Mouse (Mus musculus) heart, embryonic 11.5 days (tissue): ENCODE measurements at regions not wholly inside any gene's neighbourhood (a gene's known extent, or its start where the extent isn't known, plus 50 kb on each side); places are given as distances from the start of the nearest gene placed in this dataset.

Experiments
- ATAC-seq: fragments of 200-750 bp; cut with Nextera tagmentation; replicated peaks from 2 replicates; pipeline ENCODE4 v1.8.0; 2017; ENCODE audit warnings: moderate library complexity; ENCODE audit not compliant: insufficient number of reproducible peaks, low FRiP score, low TSS enrichment
- H3K27ac ChIP-seq: fragments of 300-500 bp; sonication (generic); 2 replicates; pipeline ENCODE4 v1.5.1; 2014; ENCODE audit warnings: mild to moderate bottlenecking, low read depth, low read length
- H3K27me3 ChIP-seq: fragments of 300-500 bp; sonication (generic); 2 replicates; pipeline ENCODE4 v1.6.1; 2014; ENCODE audit warnings: mild to moderate bottlenecking, low read length, mixed read lengths; ENCODE audit not compliant: control insufficient read depth, insufficient read depth
- H3K36me3 ChIP-seq: fragments of 300-500 bp; sonication (generic); 2 replicates; pipeline ENCODE4 v1.6.1; 2014; ENCODE audit warnings: mild to moderate bottlenecking, low read length, moderate library complexity, mixed read lengths; ENCODE audit not compliant: control insufficient read depth, insufficient read depth
- H3K4me1 ChIP-seq: fragments of 300-500 bp; sonication (generic); 2 replicates; pipeline ENCODE4 v1.6.1; 2014; ENCODE audit warnings: low read length; ENCODE audit not compliant: control insufficient read depth, insufficient read depth
- H3K4me2 ChIP-seq: fragments of 300-500 bp; sonication (generic); 2 replicates; pipeline ENCODE4 v1.6.1; 2014; ENCODE audit warnings: mild to moderate bottlenecking, moderate library complexity
- H3K4me3 ChIP-seq: fragments of 300-500 bp; sonication (generic); 2 replicates; pipeline ENCODE4 v1.5.1; 2014; ENCODE audit warnings: low read depth, low read length
- H3K9ac ChIP-seq: fragments of 300-500 bp; sonication (generic); 2 replicates; pipeline ENCODE4 v1.6.1; 2014; ENCODE audit warnings: mild to moderate bottlenecking, low read depth, low read length, moderate library complexity
- H3K9me3 ChIP-seq: fragments of 300-500 bp; sonication (generic); replicated peaks from 2 replicates; pipeline ENCODE4 v1.6.1; 2016; ENCODE audit warnings: low read length; ENCODE audit not compliant: control insufficient read depth
- WGBS: fragments of 180-500 bp; shearing (Covaris S2); extraction: QIAGEN DNeasy Blood & Tissue Kit; methylation state at CpG from one replicate; pipeline ENCODE4 v1.1.7; 2014; ENCODE audit not compliant: insufficient replicate concordance; 5-methylcytosine and 5-hydroxymethylcytosine counted together

DNA sequence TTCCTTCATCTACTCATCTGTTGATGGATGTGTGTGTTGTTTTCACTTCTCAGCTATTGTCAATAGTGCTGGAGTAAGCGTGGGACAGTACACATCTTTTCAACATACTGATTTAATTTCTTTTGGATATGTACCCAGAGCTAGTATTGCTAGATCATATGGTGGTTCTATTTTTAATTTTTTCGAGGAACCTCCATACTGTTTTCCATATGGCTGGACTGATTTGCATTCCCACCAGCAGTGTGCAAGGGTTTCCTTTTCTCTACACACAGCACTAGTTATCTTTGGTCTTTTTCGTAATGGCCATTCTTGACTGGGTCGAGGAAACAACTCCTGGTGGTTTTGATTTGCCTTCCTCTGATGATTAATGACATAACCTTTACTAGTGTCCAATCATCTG, 943.0 kb downstream of the Gsdmc2 start:
- no peaks in the 10 kb centered on the region for H3K9me3 ChIP-seq
- no peaks in the 10 kb centered on the region for H3K27me3 ChIP-seq
- no peak overlapping the region for H3K27ac ChIP-seq
- no peak overlapping the region for H3K9ac ChIP-seq
- H3K4me3 ChIP-seq = no peak overlapping the region
- ATAC-seq = no peak
- H3K4me2 ChIP-seq = no peak overlapping the region
- H3K36me3 ChIP-seq = no peaks in the 10 kb centered on the region
- 75% methylated on average over 4 of the region's 4 CpGs for WGBS
- H3K4me1 ChIP-seq = no peaks in the 10 kb centered on the region

DNA sequence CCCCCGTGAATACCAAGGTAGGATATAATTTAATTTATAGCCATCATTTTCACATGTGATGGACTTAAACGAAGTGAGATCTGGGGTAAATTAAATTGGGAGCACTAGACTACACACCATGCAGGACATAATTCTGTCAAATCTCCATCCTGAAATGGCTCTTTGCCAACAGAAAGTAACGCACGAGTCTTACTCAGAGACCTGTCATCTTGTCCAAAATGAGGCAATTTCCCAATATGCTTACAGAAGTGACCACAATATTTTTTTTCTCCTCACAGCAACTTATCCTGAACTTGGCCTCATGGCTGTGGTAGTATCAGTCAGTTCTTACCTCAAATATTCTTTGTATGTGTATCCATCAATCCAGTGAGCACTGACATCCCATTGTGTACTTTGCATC, 955.2 kb downstream of the Gsdmc2 start:
- H3K4me2 ChIP-seq = no peak overlapping the region
- ATAC-seq = no peak
- H3K4me3 ChIP-seq = no peak overlapping the region
- H3K4me1 ChIP-seq = no peaks in the 10 kb centered on the region
- no peaks in the 10 kb centered on the region for H3K36me3 ChIP-seq
- no peak overlapping the region for H3K27ac ChIP-seq
- H3K9ac ChIP-seq = no peak overlapping the region
- H3K9me3 ChIP-seq = no peaks in the 10 kb centered on the region
- WGBS = 79% methylated on average over 4 of the region's 4 CpGs
- no peaks in the 10 kb centered on the region for H3K27me3 ChIP-seq

DNA sequence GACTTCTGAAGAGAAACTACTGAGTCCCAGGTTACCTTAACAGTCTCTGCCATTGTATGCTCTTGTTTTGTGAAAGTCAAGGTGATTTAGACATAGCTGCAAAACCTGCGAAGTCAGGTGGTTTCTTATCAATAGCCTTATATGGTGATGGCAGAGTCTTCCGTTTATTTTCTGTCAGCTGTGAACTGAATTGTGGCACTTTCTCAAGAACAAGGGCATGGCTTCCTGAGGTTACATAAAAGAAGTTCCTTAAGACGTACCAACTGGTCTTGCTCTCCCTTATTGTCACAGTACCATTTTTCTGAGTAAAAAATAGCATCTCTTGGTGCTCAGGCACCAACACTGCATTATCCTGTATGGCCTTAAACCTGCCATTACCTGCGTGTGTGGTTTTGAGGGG, 959.6 kb downstream of the Gsdmc2 start:
- Histone ChIP-seq H3K36me3 (no peaks in the 10 kb centered on the region), H3K4me3 (no peak overlapping the region), H3K4me1 (no peaks in the 10 kb centered on the region), H3K27me3 (no peaks in the 10 kb centered on the region), H3K9me3 (no peaks in the 10 kb centered on the region), H3K4me2 (no peak overlapping the region), H3K27ac (no peak overlapping the region), H3K9ac (no peak overlapping the region)
- ATAC-seq = no peak
- 77% methylated on average over 4 of the region's 4 CpGs for WGBS

DNA sequence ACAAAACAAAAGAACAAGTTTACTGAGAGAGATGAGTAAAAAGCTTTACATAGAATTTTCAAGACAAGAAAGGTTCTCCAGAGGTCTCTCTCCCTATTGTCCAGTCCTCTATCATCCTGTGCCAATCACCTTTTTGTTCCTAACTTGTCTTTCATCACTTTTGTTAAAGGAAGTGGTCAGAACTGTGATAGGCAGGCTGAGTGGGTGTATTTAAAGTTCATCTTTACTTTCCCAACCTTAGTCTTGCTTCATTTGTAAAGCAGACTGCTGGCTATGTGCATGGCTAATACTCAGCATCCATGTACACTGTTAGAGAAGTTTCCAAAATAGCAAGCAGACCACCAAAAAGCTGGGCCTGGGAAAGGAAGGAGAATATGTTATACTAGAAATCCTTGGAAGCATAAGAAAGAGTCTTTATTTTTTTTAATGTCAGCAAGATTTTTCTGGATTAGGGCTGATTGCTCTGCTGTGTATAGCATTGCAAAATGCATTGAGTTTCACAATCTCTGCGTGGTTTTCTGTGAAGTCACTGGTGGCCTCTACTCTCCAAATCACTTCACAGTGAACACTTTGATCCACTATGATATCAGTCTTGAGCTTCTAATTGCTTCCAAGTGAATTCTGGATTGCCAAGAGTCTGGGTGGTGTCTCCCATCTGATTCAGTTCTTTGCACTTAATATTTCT, 973.8 kb downstream of the Gsdmc2 start:
- no peak overlapping the region for H3K9ac ChIP-seq
- no peak overlapping the region for H3K4me2 ChIP-seq
- no peak overlapping the region for H3K4me3 ChIP-seq
- H3K9me3 ChIP-seq = no peaks in the 10 kb centered on the region
- no peak overlapping the region for H3K27ac ChIP-seq
- WGBS = 73% methylated on average over 1 of the region's 1 CpGs
- H3K36me3 ChIP-seq = no peaks in the 10 kb centered on the region
- H3K27me3 ChIP-seq = no peaks in the 10 kb centered on the region
- no peak for ATAC-seq
- H3K4me1 ChIP-seq = no peaks in the 10 kb centered on the region

DNA sequence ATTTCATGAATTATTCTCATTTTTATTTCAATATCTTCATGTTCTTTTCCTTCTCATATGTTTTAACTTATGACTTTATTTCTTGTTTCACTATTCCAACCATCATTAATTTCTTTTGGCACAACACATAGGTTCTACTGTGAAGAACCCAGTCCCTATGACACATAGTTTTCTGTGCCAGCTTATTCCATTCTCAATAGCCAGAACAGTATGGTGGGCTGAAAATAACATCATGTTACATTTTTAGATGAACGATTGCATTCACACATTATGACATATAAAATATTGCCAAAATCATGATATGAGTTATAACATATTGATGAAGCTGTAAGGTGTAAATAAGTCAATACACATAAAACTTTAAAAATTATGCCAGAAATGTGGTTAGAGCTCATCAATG, 982.4 kb downstream of the Gsdmc2 start:
- no peaks in the 10 kb centered on the region for H3K27me3 ChIP-seq
- no peak overlapping the region for H3K4me2 ChIP-seq
- H3K9ac ChIP-seq = no peak overlapping the region
- 70% methylated on average over 1 of the region's 1 CpGs for WGBS
- no peak for ATAC-seq
- no peaks in the 10 kb centered on the region for H3K4me1 ChIP-seq
- no peak overlapping the region for H3K4me3 ChIP-seq
- H3K27ac ChIP-seq = no peak overlapping the region
- no peaks in the 10 kb centered on the region for H3K36me3 ChIP-seq
- no peaks in the 10 kb centered on the region for H3K9me3 ChIP-seq

DNA sequence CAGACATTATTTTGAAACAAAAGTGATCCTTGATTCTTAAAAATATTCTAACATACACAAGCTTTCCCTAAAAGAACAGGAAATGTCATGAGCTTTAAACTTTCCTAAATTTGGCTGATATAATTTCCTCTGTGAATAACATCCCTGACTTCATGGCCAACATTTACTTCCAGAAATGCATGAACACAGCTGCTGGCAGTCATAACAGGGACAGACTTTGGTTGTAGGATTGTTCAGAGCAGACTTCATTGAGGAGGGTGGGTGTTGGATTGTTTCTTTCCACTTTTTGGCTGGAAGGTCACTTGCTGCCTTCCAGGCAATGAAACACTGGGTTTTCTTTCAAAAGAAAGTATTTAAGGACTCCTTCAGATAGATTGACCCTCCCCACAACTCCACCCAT, 983.6 kb downstream of the Gsdmc2 start:
- Histone ChIP-seq H3K4me1 (no peaks in the 10 kb centered on the region), H3K9me3 (no peaks in the 10 kb centered on the region), H3K4me3 (no peak overlapping the region), H3K4me2 (no peak overlapping the region), H3K27me3 (no peaks in the 10 kb centered on the region), H3K36me3 (no peaks in the 10 kb centered on the region), H3K9ac (no peak overlapping the region), H3K27ac (no peak overlapping the region)
- ATAC-seq = no peak

DNA sequence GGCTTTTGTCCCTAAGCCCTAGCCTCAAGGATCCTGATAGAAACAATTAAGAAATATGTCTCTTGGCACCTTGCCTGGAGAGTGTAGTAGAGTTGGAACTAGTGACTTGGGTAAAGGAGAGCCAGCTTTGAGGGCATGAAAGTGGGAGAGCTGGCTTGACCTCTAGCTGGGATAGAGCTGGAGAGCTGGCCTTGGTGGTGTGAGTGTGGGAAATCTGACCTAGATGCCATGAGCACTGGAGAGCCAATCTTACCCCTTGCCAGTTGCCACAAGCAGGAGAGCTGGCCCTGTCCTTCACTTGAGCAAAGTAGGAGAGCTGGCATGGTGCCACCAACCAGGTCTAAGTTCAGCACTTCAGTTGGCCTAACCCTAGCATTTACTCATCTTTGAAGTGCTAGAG, 995.7 kb downstream of the Gsdmc2 start:
- ATAC-seq = no peak
- Histone ChIP-seq H3K27me3 (no peaks in the 10 kb centered on the region), H3K9me3 (no peaks in the 10 kb centered on the region), H3K4me3 (no peak overlapping the region), H3K27ac (no peak overlapping the region), H3K4me2 (no peak overlapping the region), H3K9ac (no peak overlapping the region), H3K4me1 (no peaks in the 10 kb centered on the region), H3K36me3 (no peaks in the 10 kb centered on the region)

DNA sequence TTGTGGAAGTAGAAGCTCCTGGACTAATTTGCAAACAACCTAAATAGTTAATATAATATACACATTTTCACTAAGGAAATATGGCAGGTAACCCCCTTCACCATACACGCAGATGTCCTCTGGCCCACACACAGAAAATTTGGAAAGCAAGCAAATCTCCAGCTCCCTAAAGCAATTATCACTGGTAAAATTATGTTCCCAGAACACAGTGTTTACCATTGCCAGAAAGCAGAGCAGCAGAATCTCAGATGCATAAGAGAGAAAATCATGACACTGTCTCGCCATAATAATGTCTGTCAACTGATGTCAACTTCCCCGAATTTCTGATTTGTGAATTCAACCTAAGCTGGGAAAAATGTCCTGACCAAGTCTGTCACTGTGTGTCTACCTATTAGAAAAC, 999.1 kb downstream of the Gsdmc2 start:
- Histone ChIP-seq H3K4me1 (no peaks in the 10 kb centered on the region), H3K27ac (no peak overlapping the region), H3K27me3 (no peaks in the 10 kb centered on the region), H3K4me2 (no peak overlapping the region), H3K4me3 (no peak overlapping the region), H3K9ac (no peak overlapping the region), H3K36me3 (no peaks in the 10 kb centered on the region), H3K9me3 (no peaks in the 10 kb centered on the region)
- 78% methylated on average over 3 of the region's 3 CpGs for WGBS
- ATAC-seq = no peak

DNA sequence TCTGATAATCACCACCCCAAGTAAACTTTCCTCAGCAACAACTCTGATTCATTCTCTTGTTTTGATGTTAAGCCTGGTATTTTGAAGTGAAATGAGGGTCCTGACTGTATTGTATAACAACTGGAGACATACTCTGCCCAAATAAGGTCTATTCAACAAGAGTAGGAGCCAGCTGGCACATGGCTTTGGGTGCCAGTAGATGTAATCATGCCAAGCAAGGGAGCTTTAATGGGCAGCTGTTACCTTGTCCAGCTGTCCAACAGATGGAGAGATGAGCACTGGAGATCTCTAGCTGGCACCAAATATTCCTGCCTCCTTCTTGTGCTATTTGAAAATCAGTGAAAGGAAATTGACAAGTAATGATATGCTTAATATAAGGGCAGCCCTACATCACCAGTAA, 1019.4 kb downstream of the Gsdmc2 start:
- no peak overlapping the region for H3K4me3 ChIP-seq
- H3K36me3 ChIP-seq = no peaks in the 10 kb centered on the region
- H3K9me3 ChIP-seq = no peaks in the 10 kb centered on the region
- ATAC-seq = no peak
- H3K27me3 ChIP-seq = no peaks in the 10 kb centered on the region
- no peak overlapping the region for H3K27ac ChIP-seq
- H3K4me2 ChIP-seq = no peak overlapping the region
- no peak overlapping the region for H3K9ac ChIP-seq
- no peaks in the 10 kb centered on the region for H3K4me1 ChIP-seq
